Mouse (Mus musculus) adrenal gland, adult 8-10 months (tissue): ENCODE results near the gene Wdr61. TPM values are rescaled to one million over a fixed set of nuclear protein-coding genes. Genes with fewer than 3 reads are reported as not detected.
A peak's percentile ranks its signal among the peaks of the same experiment; 100 is the strongest.

ENCODE experiments used
- DNase-seq: peaks from one replicate; pipeline ENCODE4 v3.0.0; 2022
- microRNA-seq, 2 experiments: library from miRNA; unstranded; fragments of <30 nt; microRNA quantifications; one replicate each; pipeline ENCODE4 v1.2.0; 2022
- total RNA-seq, 4 experiments: library from RNA; stranded (reverse); gene quantifications; 2 replicates each; pipeline ENCODE4 v1.2.4; 2022

The Wdr61 gene
- total RNA-seq, 4 experiments from 2014 or later: 65.7 to 74.8 (median 70.1) TPM

DNA sequence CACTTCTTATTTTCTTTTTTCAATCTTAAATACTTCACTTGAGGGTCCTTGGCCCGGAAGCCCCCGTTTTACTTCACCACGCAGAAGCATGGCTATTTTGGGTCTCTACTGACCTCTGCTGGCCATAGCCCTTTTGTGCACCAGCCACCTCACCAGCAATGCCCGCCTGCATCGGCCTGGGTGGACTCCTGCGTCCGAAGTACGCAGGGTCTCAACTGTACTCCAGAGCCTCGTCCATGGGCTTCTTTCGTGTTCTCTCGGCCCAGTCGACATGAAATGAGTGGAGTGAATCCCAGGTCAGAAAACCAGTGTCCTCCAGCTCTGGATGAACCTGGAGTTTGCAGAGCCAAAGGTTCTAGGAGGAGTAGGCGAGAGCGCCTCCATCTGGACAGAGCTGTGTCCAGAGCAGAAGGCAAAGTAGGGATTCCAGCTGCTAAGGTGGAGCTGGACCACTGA lies 57.8 kb downstream of the Wdr61 start:
- peak; percentile 62 for DNase-seq

DNA sequence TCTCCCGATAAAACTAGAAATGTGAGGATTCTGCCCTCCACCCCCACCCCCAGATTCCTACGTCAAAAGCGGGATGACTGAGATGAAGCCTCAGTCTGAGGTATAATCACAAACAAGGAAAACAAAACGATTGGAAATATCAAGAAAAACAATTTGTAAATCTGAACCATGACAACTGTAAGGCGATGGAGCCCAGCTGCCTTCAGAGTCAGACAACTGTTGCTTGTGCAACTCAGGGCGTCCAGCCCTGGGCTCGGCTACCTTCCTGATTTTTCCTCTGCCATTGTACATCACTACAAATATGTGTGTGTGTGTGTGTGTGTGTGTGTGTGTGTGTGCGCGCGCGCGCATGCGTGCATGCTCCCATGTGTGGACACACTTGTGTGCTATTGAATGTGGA lies 60.4 kb downstream of the Wdr61 start:
- no peak for DNase-seq

- DNase-seq: peak; percentile 43
Measured at GRCm38 (mm10) chr9:54671962-54672361, 62.4 kb downstream of the Wdr61 start.

DNA sequence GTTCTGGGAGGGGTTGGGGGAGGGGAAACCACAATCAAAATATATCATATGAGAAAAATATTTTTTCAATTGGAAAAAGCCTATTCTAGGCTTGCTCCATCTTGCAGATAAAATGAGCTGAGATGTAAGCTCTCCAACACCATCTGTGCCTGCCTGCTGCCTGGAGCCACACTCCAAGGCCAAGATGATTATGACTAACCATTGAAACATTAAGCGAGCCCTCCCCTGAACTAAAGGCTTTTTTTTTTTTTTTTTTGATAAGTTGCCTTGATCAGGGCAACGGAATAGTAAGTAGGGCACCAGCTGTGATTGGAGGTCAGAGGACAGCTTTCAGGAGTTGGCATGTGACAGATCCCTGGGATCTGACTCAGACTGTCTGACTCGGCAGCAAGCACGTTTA lies 65.9 kb downstream of the Wdr61 start:
- DNase-seq: peak; percentile 48

- DNase-seq: no peak
Measured at GRCm38 (mm10) chr9:54666116-54666515, 68.2 kb downstream of the Wdr61 start.

Small RNAs within 50 kb of the gene (microRNA-seq; reads per million reads assigned to microRNA genes)
- gene Mir5710: 0 to 0.18 reads per million in 2 experiments

Other genes with a start within 250 kb of the Wdr61 start
- 10 to 100 TPM; 16.2 to 39.4 (median 24.3) TPM for gene Dmxl2, start 232.9 kb downstream of the Wdr61 start, total RNA-seq
- not detected for gene Sh2d7, start 195.5 kb downstream of the Wdr61 start, total RNA-seq
- 10 to 100 TPM; 26.1 to 39.4 (median 33.3) TPM for gene Cib2, start 174.3 kb downstream of the Wdr61 start, total RNA-seq
- 100 to 1,000 TPM; 109 to 216 (median 186) TPM for gene Idh3a, start 148.2 kb downstream of the Wdr61 start, total RNA-seq
- 100 to 1,000 TPM; 259 to 564 (median 438) TPM for gene Acsbg1, start 72.6 kb downstream of the Wdr61 start, total RNA-seq
- gene Dnaja4, start 35.6 kb downstream of the Wdr61 start, total RNA-seq: 10 to 100 TPM; 25.6 to 30.9 (median 28.1) TPM
- gene Crabp1, start 30.2 kb upstream of the Wdr61 start, total RNA-seq: 10 to 100 TPM; 11.0 to 25.5 (median 15.2) TPM
- gene Ireb2, start 129.3 kb upstream of the Wdr61 start, total RNA-seq: 10 to 100 TPM; 44.2 to 48.8 (median 47.7) TPM
- gene Hykk, start 182.8 kb upstream of the Wdr61 start, total RNA-seq: 1 to 10 TPM; 2.3 to 4.5 (median 3.0) TPM
- gene Psma4, start 216.3 kb upstream of the Wdr61 start, total RNA-seq: 100 to 1,000 TPM; 144 to 175 (median 159) TPM
- not detected for gene AY074887, start 216.5 kb upstream of the Wdr61 start, total RNA-seq
- 1 to 10 TPM in 3 of 4 experiments, under 1 TPM in 1; 0.77 to 1.5 (median 1.2) TPM for gene Chrna5, start 246.4 kb upstream of the Wdr61 start, total RNA-seq